Mouse (Mus musculus): ENCODE measurements around the gene Elmo1. TPM values are rescaled to one million over a fixed set of nuclear protein-coding genes. Genes with fewer than 3 reads are reported as not detected.

Gene Elmo1
- total and polyA plus RNA-seq, 3 experiments = 23.1 to 50.2 (median 32.2) TPM

DNA sequence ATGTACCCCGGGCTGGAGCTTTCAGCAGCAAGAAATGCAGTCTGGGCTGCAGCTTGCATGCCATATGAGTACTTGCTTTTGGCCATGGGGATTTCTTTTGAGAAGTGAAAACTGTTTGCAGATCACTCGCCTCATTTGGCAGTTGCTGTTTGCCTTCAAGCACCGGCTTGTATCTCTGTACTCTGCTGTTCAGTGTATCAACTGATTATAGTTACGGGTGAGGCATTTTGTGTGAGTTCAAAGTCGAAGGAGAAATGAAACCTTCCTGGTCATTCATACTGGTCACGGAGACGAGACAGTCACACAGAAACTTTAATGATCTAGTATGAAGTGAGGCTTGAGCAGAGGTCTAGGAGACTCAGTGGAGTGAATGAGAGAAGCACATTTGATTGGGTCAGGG lies 34.6 kb downstream of the Elmo1 start:
- H3K27ac ChIP-seq (ENCODE audit: insufficient read depth, low read depth) = peak overlapping the region; percentile 92
- H3K9me3 ChIP-seq (replicated peaks; ENCODE audit: low read length) = no peaks in the 10 kb centered on the region
- TF ChIP-seq ETS1 (conservative IDR thresholded peaks at IDR 0.05; ENCODE audit: low read depth, low read length) (peak; percentile 47), UBTF (IDR thresholded peaks at IDR 0.05; ENCODE audit: low read depth, low read length) (0 out of 2 replicates have a peak, but pooled peaks have one; percentile 29), BHLHE40 (IDR thresholded peaks at IDR 0.05; ENCODE audit: low read depth, low read length) (peak; percentile 53), IRF4 (IDR thresholded peaks at IDR 0.05; ENCODE audit: low read depth, low read length) (peak; percentile 83), SIN3A (IDR thresholded peaks at IDR 0.05; ENCODE audit: low read length) (0 out of 2 replicates have a peak, but pooled peaks have one; percentile 7), EP300 (IDR thresholded peaks at IDR 0.05; ENCODE audit: low read length) (peak; percentile 69), POLR2A (IDR thresholded peaks at IDR 0.05; ENCODE audit: low read depth, low read length) (peak; percentile 37), TBP (conservative IDR thresholded peaks at IDR 0.05; ENCODE audit: low read depth, low read length) (peak; percentile 78), MAFK (IDR thresholded peaks at IDR 0.05; ENCODE audit: insufficient replicate concordance, low read length) (no peak), TCF12 (IDR thresholded peaks at IDR 0.05; ENCODE audit: low read depth, low read length) (peak; percentile 32; the same call in 1 of the 2 replicates), KAT2A (IDR thresholded peaks at IDR 0.05; ENCODE audit: insufficient replicate concordance, low read length) (no peak), CHD1 (IDR thresholded peaks at IDR 0.05; ENCODE audit: low read depth, low read length) (peak; percentile 11; the same call in 1 of the 2 replicates), CTCF (conservative IDR thresholded peaks at IDR 0.05 in 1 of 2, IDR thresholded peaks at IDR 0.05 in 1 of 2; ENCODE audit: low read depth in 2 of 2, low read length in 2 of 2) (no peak)
- dilution Hi-C loops (cut with MboI; ENCODE audit: extremely low pct_ligation_motif_present, extremely low pct_unique_long_range_greater_than_20kb, low sequenced_read_pairs) = no loop called here
- H3K4me2 ChIP-seq (ENCODE audit: insufficient read depth, low read depth, poor library complexity, severe bottlenecking) = peak overlapping the region; percentile 82; the same call in 1 of the 2 replicates
- H3K36me3 ChIP-seq (replicated peaks in 1 of 2; ENCODE audit: control insufficient read depth in 1 of 2, insufficient read depth in 1 of 2, low read length in 1 of 2) = no peaks in the 10 kb centered on the region
- peaks cover 24 to 94% of the 10 kb centered on the region in 2 experiments for H3K4me1 ChIP-seq (ENCODE audit: control insufficient read depth in 1 of 2, insufficient read depth in 2 of 2)
- peak overlapping the region; percentile 70 for H3K9ac ChIP-seq (ENCODE audit: insufficient read depth, low read depth)
- no peaks in the 10 kb centered on the region for H3K27me3 ChIP-seq (replicated peaks)
- H3K4me3 ChIP-seq (replicated peaks in 1 of 3; ENCODE audit: low read depth in 2 of 3, low read length in 2 of 3, poor library complexity in 1 of 3) = peak overlapping the region; percentile 13 to 36 (median 19)
- H3K79me2 ChIP-seq (replicated peaks; ENCODE audit: control insufficient read depth, extremely low read depth, insufficient read depth, poor library complexity, severe bottlenecking) = peaks cover 12% of the 10 kb centered on the region
- in situ Hi-C loops (cut with MboI; ENCODE audit: low pct_ligation_motif_present, low pct_unique_long_range_greater_than_20kb, low sequenced_read_pairs) = loop anchor here (25.0 kb wide), 1 partner anchor 1037 kb away; no protein-coding TSS in a partner anchor
- DNase-seq (ENCODE audit: extremely low read depth) = peak; percentile 77

DNA sequence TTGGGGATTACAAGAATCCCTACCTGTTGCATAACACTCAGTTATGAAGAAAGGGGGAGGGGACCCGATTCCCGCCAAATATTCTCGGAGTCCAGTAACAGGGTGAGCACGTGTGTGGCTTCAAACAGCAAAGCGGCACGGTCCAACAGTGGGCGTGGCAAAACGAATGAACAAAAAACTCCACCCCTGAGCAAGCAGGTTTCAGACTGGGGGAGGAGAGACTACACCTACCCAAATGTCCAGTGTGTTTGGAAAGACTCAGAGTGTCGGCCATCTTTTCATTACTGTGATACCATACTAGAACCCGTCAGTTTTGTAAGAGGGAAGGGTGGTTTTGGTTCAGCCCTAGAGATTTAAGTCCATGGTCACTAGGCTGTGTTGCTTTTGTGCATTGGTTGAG lies 35.4 kb downstream of the Elmo1 start:
- Histone ChIP-seq H3K4me3 (replicated peaks in 1 of 3; ENCODE audit: low read depth in 2 of 3, low read length in 2 of 3, poor library complexity in 1 of 3) (peak overlapping the region; percentile 17 to 25 (median 23)), H3K27me3 (replicated peaks) (no peaks in the 10 kb centered on the region), H3K4me1 (ENCODE audit: control insufficient read depth in 1 of 2, insufficient read depth in 2 of 2) (peaks cover 19 to 94% of the 10 kb centered on the region in 2 experiments), H3K4me2 (ENCODE audit: insufficient read depth, low read depth, poor library complexity, severe bottlenecking) (peak overlapping the region; percentile 82), H3K36me3 (replicated peaks in 1 of 2; ENCODE audit: control insufficient read depth in 1 of 2, insufficient read depth in 1 of 2, low read length in 1 of 2) (peaks cover 0 to 3% of the 10 kb centered on the region in 2 experiments), H3K9ac (ENCODE audit: insufficient read depth, low read depth) (peak overlapping the region; percentile 70), H3K27ac (ENCODE audit: insufficient read depth, low read depth) (peak overlapping the region; percentile 92), H3K9me3 (replicated peaks; ENCODE audit: low read length) (no peaks in the 10 kb centered on the region), H3K79me2 (replicated peaks; ENCODE audit: control insufficient read depth, extremely low read depth, insufficient read depth, poor library complexity, severe bottlenecking) (peaks cover 12% of the 10 kb centered on the region)
- in situ Hi-C loops (cut with MboI; ENCODE audit: low pct_ligation_motif_present, low pct_unique_long_range_greater_than_20kb, low sequenced_read_pairs) = no loop called here
- dilution Hi-C loops (cut with MboI; ENCODE audit: extremely low pct_ligation_motif_present, extremely low pct_unique_long_range_greater_than_20kb, low sequenced_read_pairs) = no loop called here
- peak; percentile 90 for DNase-seq (ENCODE audit: extremely low read depth)
- TF ChIP-seq TBP (conservative IDR thresholded peaks at IDR 0.05; ENCODE audit: low read depth, low read length) (peak; percentile 70), TCF12 (IDR thresholded peaks at IDR 0.05; ENCODE audit: low read depth, low read length) (no peak; the same call in 1 of the 2 replicates), SIN3A (IDR thresholded peaks at IDR 0.05; ENCODE audit: low read length) (peak; percentile 86), MYC (IDR thresholded peaks at IDR 0.05; ENCODE audit: low read depth, low read length) (peak; percentile 98), NRF1 (IDR thresholded peaks at IDR 0.05; ENCODE audit: low read depth, low read length) (peak; percentile 35), RAD21 (IDR thresholded peaks at IDR 0.05; ENCODE audit: low read depth, low read length) (no peak; the same call in 1 of the 2 replicates), KAT2A (IDR thresholded peaks at IDR 0.05; ENCODE audit: insufficient replicate concordance, low read length) (no peak), MEF2A (IDR thresholded peaks at IDR 0.05; ENCODE audit: borderline replicate concordance, low read depth, low read length) (peak; percentile 70; the same call in 1 of the 2 replicates), IRF4 (IDR thresholded peaks at IDR 0.05; ENCODE audit: low read depth, low read length) (peak; percentile 69), HCFC1 (IDR thresholded peaks at IDR 0.05; ENCODE audit: low read depth, low read length) (peak; percentile 20; the same call in 1 of the 2 replicates), POLR2A (IDR thresholded peaks at IDR 0.05; ENCODE audit: low read depth, low read length) (peak; percentile 49), GABPA (IDR thresholded peaks at IDR 0.05; ENCODE audit: insufficient replicate concordance, low read depth, low read length) (no peak), ZNF384 (IDR thresholded peaks at IDR 0.05; ENCODE audit: low read depth, low read length) (peak; percentile 48), CHD2 (IDR thresholded peaks at IDR 0.05; ENCODE audit: low read length) (peak; percentile 62), ETS1 (conservative IDR thresholded peaks at IDR 0.05; ENCODE audit: low read depth, low read length) (peak; percentile 78), CHD1 (IDR thresholded peaks at IDR 0.05; ENCODE audit: low read depth, low read length) (0 out of 2 replicates have a peak, but pooled peaks have one; percentile 65), MAZ (IDR thresholded peaks at IDR 0.05; ENCODE audit: low read depth, low read length) (no peak), MAFK (IDR thresholded peaks at IDR 0.05; ENCODE audit: insufficient replicate concordance, low read length) (no peak; the same call in 1 of the 2 replicates), ZMIZ1 (IDR thresholded peaks at IDR 0.05; ENCODE audit: low read depth, low read length) (0 out of 2 replicates have a peak, but pooled peaks have one; percentile 65), ELF1 (IDR thresholded peaks at IDR 0.05; ENCODE audit: low read depth, low read length) (no peak), BHLHE40 (IDR thresholded peaks at IDR 0.05; ENCODE audit: low read depth, low read length) (peak; percentile 99), RCOR1 (conservative IDR thresholded peaks at IDR 0.05; ENCODE audit: low read depth, low read length) (peak; percentile 33; the same call in 1 of the 2 replicates), ZKSCAN1 (IDR thresholded peaks at IDR 0.05; ENCODE audit: borderline replicate concordance, low read depth, low read length) (no peak), USF2 (conservative IDR thresholded peaks at IDR 0.05; ENCODE audit: low read depth, low read length) (peak; percentile 9; the same call in 1 of the 2 replicates), UBTF (IDR thresholded peaks at IDR 0.05; ENCODE audit: low read depth, low read length) (no peak), ZC3H11A (IDR thresholded peaks at IDR 0.05; ENCODE audit: low read depth, low read length) (no peak)
